In the genomic region with DNA sequence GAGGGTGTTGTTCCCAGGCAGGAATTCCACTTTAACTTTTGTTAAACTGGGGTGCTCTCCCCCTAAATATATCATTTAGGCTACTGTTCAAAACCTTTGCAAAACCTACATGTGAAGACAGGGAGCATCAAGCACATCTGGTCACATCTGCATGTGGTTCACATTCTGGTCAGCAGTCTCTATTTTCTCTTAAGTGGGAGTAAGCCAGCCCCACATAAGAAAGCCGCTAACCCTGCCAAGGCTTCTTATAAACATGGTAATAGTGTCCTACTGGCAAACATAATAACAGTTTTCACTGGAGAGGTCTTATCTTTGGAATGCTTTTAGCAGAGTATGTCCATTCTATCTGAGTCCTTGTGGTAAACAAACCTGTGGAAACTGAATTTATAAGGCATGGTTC, we compare ENCODE assay signal across 26 mouse cellular contexts.
"Had no signal": no experiment of that assay in that cellular context is flagged by ENCODE, and none has a peak within 500 bp of the region (broad histone marks: within the 10 kb centered on the region; RNA-seq: fewer than 3 reads in every experiment).

No protein-coding gene starts in this region.

- H3K4me3 ChIP-seq: heart, adult 2 months; heart, embryonic 13.5 days; heart, embryonic 15.5 days; hindbrain, embryonic 13.5 days; hindbrain, embryonic 15.5 days; kidney, embryonic 15.5 days; limb, embryonic 12.5 days; limb, embryonic 15.5 days; liver, embryonic 13.5 days had no signal

- H3K27ac ChIP-seq: heart, adult 2 months; heart, embryonic 13.5 days; heart, embryonic 15.5 days; hindbrain, embryonic 13.5 days; hindbrain, embryonic 15.5 days; hindbrain, postnatal 0 days; kidney, embryonic 15.5 days; kidney, postnatal 0 days; limb, embryonic 12.5 days; limb, embryonic 15.5 days; liver, embryonic 13.5 days had no signal

- H3K4me1 ChIP-seq: heart, embryonic 13.5 days; heart, embryonic 15.5 days; hindbrain, embryonic 13.5 days; hindbrain, embryonic 15.5 days; kidney, embryonic 15.5 days; limb, embryonic 12.5 days; limb, embryonic 15.5 days; liver, embryonic 13.5 days had no signal

- H3K36me3 ChIP-seq: heart, embryonic 13.5 days; heart, embryonic 15.5 days; hindbrain, embryonic 13.5 days; hindbrain, embryonic 15.5 days; kidney, embryonic 15.5 days; limb, embryonic 12.5 days; limb, embryonic 15.5 days; liver, embryonic 13.5 days had no signal

- H3K9ac ChIP-seq: heart, embryonic 13.5 days; heart, embryonic 15.5 days; hindbrain, embryonic 13.5 days; hindbrain, embryonic 15.5 days; kidney, embryonic 15.5 days; limb, embryonic 12.5 days; limb, embryonic 15.5 days; liver, embryonic 13.5 days had no signal

- H3K9me3 ChIP-seq: heart, embryonic 13.5 days; heart, embryonic 15.5 days; hindbrain, embryonic 13.5 days; hindbrain, embryonic 15.5 days; kidney, embryonic 15.5 days; limb, embryonic 12.5 days; limb, embryonic 15.5 days; liver, embryonic 13.5 days had no signal

- ATAC-seq: hindbrain, postnatal 0 days; intestine, embryonic 16.5 days had no signal

- DNase-seq: gastrocnemius, postnatal 14 days; gastrocnemius, postnatal 36 days; heart, adult 11 months; heart, adult 2 months; heart, postnatal 14 days; heart, postnatal 36 days; kidney, adult 11 months; kidney, adult 2 months; kidney, adult 9 months; kidney, postnatal 14 days; kidney, postnatal 36 days; layer of hippocampus, adult 9-11 months; layer of hippocampus, postnatal 36 days; left cerebral cortex, postnatal 4 days; liver, embryonic 13.5 days had no signal

- H3K27me3 ChIP-seq: heart, embryonic 13.5 days; heart, embryonic 15.5 days; hindbrain, embryonic 13.5 days; hindbrain, embryonic 15.5 days; kidney, embryonic 15.5 days; limb, embryonic 12.5 days; limb, embryonic 15.5 days; liver, embryonic 13.5 days had no signal

- H3K4me2 ChIP-seq: heart, embryonic 11.5 days; heart, embryonic 13.5 days; heart, embryonic 15.5 days; hindbrain, embryonic 13.5 days; hindbrain, embryonic 15.5 days; kidney, embryonic 15.5 days; limb, embryonic 12.5 days; limb, embryonic 15.5 days; liver, embryonic 13.5 days had no signal
